Mouse (Mus musculus) layer of hippocampus, postnatal 25 days (tissue): Measurements from ENCODE around the gene Apmap. TPM values are rescaled to one million over a fixed set of nuclear protein-coding genes. Genes with fewer than 3 reads are reported as not detected.

ENCODE experiments used
- total RNA-seq, 2 experiments: library from RNA; stranded (reverse); gene quantifications; 2 replicates each; pipeline ENCODE4 v1.2.3; 2021

The Apmap gene
- total RNA-seq, 2 experiments from 2014 or later: 52.4 to 58.0 TPM

Other genes starting within 250 kb of the Apmap start
- 1 to 10 TPM; 7.2 to 7.7 TPM for gene 3300002I08Rik, start 245.8 kb downstream of the Apmap start, total RNA-seq
- gene Zfp442, start 157.1 kb downstream of the Apmap start, total RNA-seq: 1 to 10 TPM; 7.8 to 9.2 TPM
- gene Zfp345, start 123.5 kb downstream of the Apmap start, total RNA-seq: under 1 TPM in 1 of 2 experiments, not detected in 1; 0.27 TPM
- under 1 TPM in 1 of 2 experiments, not detected in 1; 0.27 TPM for gene Cst7, start 38.2 kb downstream of the Apmap start, total RNA-seq
- 10 to 100 TPM; 22.9 to 32.2 TPM for gene Acss1, start 59.9 kb upstream of the Apmap start, total RNA-seq
- gene Vsx1, start 80.8 kb upstream of the Apmap start, total RNA-seq: under 1 TPM in 1 of 2 experiments, not detected in 1; 0.07 TPM
- gene Entpd6, start 140.5 kb upstream of the Apmap start, total RNA-seq: 10 to 100 TPM; 65.9 to 70.6 TPM
- gene Pygb, start 178.2 kb upstream of the Apmap start, total RNA-seq: 100 to 1,000 TPM; 172 to 203 TPM